Mouse (Mus musculus) frontal cortex, postnatal 36 days (tissue): Measurements from ENCODE around the gene Kcnb1.

Experiments
- DNase-seq, 2 experiments: peaks; one replicate each; pipeline ENCODE4 v3.0.0; 2022; ENCODE audit warnings: low spot score in 2 of 2

The Kcnb1 gene

DNA sequence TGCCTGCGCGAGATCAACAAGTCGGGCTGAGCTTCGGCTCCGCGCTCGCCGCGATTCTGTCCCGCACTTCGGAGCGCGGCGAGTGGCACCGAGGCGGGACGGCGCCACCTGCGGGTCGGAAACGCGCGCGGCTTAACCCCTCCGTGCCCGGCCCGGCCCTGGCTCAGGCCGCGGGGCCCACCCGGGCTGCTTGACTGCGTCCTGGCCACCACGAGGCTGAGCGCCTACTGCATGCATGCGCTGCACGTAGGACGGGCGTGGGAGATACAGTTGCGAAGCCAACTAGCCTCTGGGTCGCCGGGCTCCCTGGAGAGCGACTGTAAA, at the start of gene Kcnb1:
Kcnb1 (minus strand) TSS at position 80 of the 324 bp plus-strand sequence.
- peak; percentile 86 to 89 for DNase-seq

GRCm38 (mm10) chr2:167239262-167239661, 49.3 kb upstream of the Kcnb1 start:
- no peak for DNase-seq

GRCm38 (mm10) chr2:167237224-167237623, 47.3 kb upstream of the Kcnb1 start:
- no peak for DNase-seq

- no peak for DNase-seq
These were observed 46.2 kb upstream of the Kcnb1 start for GRCm38 (mm10) chr2:167236174-167236573.

DNA sequence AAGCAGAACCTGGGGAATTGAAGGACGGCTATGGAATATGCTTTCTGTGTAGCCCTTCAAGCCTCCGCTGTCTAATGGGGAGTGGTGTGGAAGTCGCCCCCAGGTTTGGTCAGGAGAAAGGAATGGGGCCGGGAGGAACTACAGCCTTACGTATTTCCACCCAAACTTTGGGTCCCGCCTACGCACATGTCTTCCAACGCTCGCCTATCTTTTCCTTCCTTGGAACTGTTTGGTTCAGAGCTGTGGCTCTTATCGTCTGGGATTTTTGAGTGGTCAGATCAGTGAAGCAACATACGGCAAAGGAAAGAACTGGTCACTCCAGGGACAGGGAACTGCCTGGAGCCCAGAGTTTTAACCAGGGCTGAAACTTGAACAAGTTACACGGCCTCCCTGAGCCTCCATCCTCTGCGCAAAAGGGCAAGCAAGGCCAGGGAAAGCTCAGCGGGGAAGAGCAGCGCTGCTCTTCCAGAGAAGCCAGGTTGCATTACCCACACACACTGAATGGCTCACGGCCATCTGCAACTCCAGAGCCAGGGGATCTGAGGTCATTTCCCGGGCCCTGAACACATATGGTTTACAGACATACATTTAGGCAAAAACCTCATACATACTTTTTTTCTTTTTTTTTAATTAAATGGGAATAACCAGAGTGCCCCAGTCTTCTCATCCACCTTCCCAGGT, 45.5 kb upstream of the Kcnb1 start:
- DNase-seq: no peak

DNA sequence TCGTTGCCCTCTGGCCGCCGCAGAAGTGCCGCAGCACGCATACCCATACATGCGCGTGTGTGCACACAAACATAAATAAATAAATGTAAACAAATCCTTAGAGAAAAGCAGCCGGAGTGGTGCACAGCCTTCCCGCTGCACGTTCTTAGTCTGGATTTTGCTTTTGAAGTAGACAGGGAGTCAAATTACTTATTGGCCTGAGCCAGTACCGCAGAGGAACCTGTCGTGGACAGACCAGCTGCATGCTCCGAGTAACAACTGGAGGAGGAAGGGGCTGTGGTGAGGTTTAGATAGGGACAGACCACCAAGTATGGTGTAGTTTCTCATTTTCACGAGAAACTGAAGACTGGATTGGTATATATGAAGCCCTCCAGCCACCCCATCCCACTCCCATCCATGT, 43.8 kb upstream of the Kcnb1 start:
- DNase-seq: no peak

DNA sequence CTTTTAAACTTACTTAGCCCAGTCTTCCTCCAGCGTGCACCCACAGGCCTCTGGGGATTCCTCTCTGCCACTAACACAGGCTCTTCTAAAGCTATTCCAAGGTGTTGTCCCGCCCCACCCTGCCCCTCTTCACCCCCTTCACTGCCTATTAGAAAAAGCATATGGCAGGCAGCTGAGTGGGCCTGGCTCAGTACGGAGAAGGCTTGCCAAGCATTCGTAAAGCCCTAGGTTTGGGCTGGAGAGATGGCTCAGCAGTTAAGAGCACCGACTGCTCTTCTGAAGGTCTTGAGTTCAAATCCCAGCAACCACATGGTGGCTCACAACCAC, 43.0 kb upstream of the Kcnb1 start:
- no peak for DNase-seq

DNA sequence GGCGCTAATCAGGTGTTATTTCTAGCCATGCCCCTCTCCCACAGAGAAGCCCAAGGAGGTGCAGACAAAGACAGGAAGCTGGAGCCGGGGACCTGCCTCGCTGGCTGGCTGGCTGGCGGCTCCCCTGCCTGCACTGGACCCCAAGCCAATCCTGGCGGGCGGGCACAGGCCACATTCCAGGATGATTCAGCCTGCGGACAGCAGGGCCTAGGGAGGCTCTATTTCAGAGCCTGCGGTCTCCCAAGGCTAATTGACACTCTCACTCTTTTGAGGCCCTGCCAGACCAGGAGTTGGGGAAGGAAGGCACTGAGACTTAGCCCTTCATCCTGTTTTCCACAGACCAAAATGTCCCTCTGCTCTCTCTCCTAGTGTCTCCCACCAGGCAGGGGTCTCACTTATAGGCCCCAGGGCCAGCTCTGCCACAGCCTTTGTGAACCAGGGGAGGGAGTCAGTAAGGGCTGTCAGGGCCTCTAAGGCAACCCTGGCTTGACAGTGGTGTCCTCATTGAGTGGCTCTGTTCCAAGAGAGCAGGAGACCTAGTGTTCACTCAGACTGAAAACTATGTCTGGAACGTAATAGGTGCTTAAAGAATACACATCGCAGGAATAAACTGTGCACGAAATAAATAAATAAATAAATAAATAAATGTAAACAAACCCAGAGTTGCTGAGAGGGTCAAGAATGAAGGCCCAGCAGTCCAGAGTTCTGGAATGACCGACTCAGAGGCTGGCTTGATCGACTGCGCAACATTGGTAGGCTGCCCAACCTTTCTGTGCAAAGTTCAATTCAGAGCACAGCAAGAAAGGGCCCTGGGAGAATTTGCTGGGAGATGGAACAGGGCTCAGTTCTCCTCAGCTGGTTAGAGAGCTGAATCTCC, 42.4 kb upstream of the Kcnb1 start:
- no peak for DNase-seq

- DNase-seq: no peak
These were observed 40.6 kb upstream of the Kcnb1 start for GRCm38 (mm10) chr2:167230554-167230953.

DNA sequence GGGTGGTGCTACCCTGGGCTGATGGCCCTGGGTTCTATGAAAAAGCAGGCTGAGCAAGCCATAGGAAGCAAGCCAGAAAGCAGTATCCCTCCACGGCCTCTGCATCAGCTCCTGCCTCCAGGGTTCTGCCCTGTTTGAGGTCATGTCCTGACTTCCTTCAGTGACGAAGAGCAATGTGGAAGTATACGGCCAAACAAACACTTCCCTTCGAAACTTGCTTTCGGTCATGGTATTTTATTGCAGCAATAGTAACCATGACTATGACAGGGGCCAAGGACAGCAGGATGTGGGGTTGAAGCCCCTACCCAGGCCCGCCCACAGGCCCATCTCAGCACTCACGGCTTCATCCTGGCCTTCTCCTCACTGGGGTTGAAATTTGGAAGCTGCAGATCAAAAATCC, 35.0 kb upstream of the Kcnb1 start:
- DNase-seq: no peak

DNA sequence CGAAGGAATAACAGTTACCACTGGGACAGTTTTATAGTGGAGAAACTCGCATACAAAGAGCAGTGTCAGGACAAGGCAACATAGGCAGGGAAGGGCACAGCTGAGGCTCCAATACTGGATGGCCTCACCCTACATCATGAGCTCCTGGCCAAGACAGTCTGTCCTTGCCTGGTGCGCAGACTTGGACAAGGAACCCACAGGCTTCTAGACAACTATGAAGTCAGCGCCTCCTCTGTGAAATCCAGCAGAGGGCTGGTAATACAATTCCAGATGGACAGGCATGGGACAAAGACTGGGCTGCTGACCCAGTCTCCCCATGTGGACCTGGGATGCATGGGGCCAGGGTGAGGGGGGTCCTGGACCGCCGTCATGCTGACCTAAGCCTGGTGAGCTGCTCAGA, 34.2 kb upstream of the Kcnb1 start:
- DNase-seq: no peak

GRCm38 (mm10) chr2:167222152-167222551, 32.2 kb upstream of the Kcnb1 start:
- DNase-seq: peak; percentile 60 to 77

DNA sequence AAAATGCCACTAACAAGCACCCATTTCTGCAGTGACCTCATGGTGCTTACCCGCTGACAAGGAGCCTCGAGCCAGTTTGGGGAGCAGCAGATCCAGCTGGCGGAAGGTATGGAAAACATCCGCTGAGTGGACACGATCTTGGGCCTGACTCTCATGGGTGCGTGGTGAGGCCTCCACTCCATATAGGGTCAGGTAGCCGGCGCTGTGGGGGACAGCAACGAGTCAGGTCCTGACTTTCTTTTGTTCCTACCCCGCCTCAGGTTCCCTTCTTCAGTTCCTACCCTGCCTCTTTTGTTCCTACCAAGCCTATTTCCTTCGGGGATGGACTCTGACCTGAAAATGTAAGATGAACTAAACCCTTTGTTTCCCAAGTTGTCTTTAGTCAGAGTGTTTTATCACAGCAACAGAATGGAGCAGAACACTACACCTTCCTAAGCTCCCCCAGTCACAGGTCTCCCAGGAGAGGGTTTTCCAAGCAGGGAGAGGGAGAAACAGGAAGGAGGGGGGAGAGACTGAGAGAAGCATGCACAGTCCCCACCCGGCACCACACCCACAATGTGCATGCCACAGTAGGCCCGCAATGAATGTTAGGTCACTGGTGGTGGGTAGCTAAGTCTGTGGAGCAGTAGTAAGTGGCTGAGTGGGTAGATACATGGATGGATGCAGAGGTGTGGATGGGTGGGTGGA, 31.3 kb upstream of the Kcnb1 start:
- no peak for DNase-seq

GRCm38 (mm10) chr2:167220736-167221135, 30.8 kb upstream of the Kcnb1 start:
- DNase-seq: no peak

DNA sequence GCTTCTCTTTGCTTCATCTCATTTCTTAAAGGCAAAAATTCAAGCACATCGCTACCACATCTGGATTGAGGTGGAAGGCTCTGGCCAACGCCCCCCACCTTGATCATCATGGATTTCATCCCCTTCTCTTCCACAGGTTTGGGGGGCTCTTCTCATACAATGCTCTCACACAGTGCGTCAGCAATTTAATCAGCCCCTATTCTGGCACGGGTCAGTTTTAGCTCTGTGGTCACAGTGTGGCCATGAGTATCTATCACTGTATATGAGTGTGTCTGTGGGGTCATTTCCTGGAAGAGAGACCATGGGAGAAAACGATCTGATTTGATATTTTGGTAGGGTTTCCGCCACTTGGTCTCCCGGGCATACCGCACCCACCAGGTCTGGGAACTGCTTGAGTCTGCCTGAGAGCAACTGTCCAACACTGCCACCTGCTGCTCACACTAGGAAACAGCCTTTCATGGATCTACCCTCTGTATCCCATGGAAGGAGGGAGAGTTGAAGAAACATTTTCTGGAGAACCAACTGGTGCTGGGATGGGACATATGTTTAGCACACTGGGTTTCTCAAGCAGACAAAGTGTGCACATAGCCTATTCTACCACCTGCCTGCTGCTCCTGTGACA, 29.3 kb upstream of the Kcnb1 start:
- peak; percentile 88 to 93 for DNase-seq

- no peak for DNase-seq
These were observed 23.7 kb upstream of the Kcnb1 start for GRCm38 (mm10) chr2:167213666-167214065.

GRCm38 (mm10) chr2:167213076-167213475, 23.1 kb upstream of the Kcnb1 start:
- no peak for DNase-seq

- DNase-seq: no peak
These were observed 22.6 kb upstream of the Kcnb1 start for GRCm38 (mm10) chr2:167212551-167212950.

- no peak for DNase-seq
These were observed 22.1 kb upstream of the Kcnb1 start for GRCm38 (mm10) chr2:167212089-167212488.

DNA sequence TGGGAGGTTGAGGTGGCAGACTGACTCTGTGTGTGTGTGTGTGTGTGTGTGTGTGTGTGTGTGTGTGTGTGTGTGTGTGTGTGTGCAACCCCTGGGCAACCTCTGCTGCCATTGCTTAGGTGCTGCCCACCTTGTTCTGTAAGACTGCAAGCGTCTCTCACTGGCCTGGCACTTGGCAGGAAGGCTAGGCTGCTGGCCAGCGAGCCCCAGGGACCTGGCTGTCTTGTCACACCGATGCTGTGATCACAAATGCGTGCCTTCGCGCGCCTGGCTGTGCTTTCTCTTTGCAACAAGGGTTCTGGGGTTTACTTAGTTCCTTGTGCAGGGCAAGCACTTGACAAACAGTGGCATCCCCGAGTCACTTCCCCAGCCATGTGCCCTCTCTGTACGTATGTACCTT, 19.9 kb upstream of the Kcnb1 start:
- no peak for DNase-seq

GRCm38 (mm10) chr2:167208984-167209383, 19.0 kb upstream of the Kcnb1 start:
- no peak for DNase-seq

GRCm38 (mm10) chr2:167205918-167206629, 16.1 kb upstream of the Kcnb1 start:
- DNase-seq: no peak
